Mouse (Mus musculus) testis, postnatal 14 days (tissue): Measurements from ENCODE around the gene Tuba3a.

Experiments
- DNase-seq: peaks from one replicate; pipeline ENCODE4 v3.0.0; 2021; ENCODE audit warnings: low spot score

Tuba3a gene

GRCm38 (mm10) chr6:125230571-125230970 lies 55.3 kb downstream of the Tuba3a start:
- DNase-seq = no peak
